Mouse (Mus musculus) G1E (cell line): ENCODE measurements around the gene Spata31d1b.

ENCODE experiments used
- CTCF ChIP-seq: IDR thresholded peaks from 2 replicates; pipeline ENCODE4 v1.5.1; 2012; ENCODE audit warnings: low read depth, low read length, inconsistent platforms, mixed read lengths
- GATA1 ChIP-seq: IDR thresholded peaks from 2 replicates; pipeline ENCODE4 v1.6.1; 2012; ENCODE audit warnings: borderline replicate concordance, low read length, inconsistent platforms, mixed read lengths
- GATA2 ChIP-seq: IDR thresholded peaks from 2 replicates; pipeline ENCODE4 v1.6.1; 2012; ENCODE audit warnings: low read depth, low read length, inconsistent platforms, borderline replicate concordance
- POLR2AphosphoS5 ChIP-seq: IDR thresholded peaks from 2 replicates; pipeline ENCODE4 v1.6.1; 2012; ENCODE audit warnings: low read depth, low read length, inconsistent platforms; ENCODE audit not compliant: insufficient replicate concordance
- TAL1 ChIP-seq: conservative IDR thresholded peaks from 2 replicates; pipeline ENCODE4 v1.6.1; 2012; ENCODE audit warnings: low read depth, low read length, inconsistent platforms, mixed read lengths

DNA sequence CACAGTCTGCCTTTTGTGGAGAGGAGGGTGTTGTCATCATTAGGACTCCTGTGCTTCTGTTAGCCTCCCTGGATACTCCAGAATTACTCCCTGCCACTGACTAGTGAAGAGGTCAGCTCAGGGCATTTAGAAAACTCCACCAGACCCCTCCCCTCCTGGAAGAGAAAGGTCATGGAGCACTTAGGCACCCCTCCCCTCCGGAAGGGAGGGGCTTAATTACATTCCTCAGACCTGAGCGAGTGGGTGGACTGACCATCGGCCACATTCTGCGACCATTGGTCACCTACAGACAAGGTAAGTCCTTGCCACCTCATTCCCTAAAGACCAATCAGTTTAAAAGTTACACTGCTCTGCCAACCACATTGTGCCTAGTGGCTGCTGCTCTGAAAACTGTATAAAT lies 32.8 kb upstream of the Spata31d1b start:
- no peak for TF ChIP-seq CTCF
- no peak for TF ChIP-seq GATA1
- no peak for TF ChIP-seq TAL1
- TF ChIP-seq POLR2AphosphoS5, result no peak
- TF ChIP-seq GATA2, result no peak
